Mouse (Mus musculus): ENCODE measurements around the gene Creb1.

DNA sequence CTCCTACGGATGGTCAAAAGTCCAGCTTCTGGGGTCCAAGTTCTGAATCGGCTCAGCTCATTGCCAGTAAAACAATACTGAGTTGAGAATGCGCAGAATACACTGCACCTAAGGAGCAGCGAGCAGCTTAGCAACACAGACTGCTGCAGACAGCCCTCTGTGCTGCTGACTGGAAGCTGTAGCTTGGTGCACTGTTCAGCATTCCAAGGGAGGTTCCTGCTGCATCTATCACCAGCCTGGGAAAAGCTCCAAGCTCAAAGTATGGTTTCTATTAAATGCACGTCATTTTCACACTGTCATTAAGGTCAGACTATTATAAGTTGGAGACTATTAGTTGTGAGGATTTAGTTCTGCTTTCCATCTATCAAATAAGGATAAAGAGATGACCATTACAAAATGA lies 88.7 kb downstream of the Creb1 start:
- no peak for TF ChIP-seq POLR2A (IDR thresholded peaks at IDR 0.05; ENCODE audit: borderline replicate concordance, insufficient read depth, low read length)
- TF ChIP-seq CTCF (IDR thresholded peaks at IDR 0.05; ENCODE audit: borderline replicate concordance, insufficient read depth, low read depth, low read length) = no peak

Measured in cerebellum, adult 2 months (tissue).